Mouse (Mus musculus) retina, postnatal 1 day (tissue): ENCODE data around the gene Tead4.
"Not testable (repeated sequence)": the region's sequence is repeated elsewhere in the genome, so short reads cannot be mapped to it uniquely, and the experiment has no call there.

ENCODE experiments used
- DNase-seq: peaks from one replicate; pipeline ENCODE4 v3.0.0-alpha.2; 2012

The Tead4 gene

DNA sequence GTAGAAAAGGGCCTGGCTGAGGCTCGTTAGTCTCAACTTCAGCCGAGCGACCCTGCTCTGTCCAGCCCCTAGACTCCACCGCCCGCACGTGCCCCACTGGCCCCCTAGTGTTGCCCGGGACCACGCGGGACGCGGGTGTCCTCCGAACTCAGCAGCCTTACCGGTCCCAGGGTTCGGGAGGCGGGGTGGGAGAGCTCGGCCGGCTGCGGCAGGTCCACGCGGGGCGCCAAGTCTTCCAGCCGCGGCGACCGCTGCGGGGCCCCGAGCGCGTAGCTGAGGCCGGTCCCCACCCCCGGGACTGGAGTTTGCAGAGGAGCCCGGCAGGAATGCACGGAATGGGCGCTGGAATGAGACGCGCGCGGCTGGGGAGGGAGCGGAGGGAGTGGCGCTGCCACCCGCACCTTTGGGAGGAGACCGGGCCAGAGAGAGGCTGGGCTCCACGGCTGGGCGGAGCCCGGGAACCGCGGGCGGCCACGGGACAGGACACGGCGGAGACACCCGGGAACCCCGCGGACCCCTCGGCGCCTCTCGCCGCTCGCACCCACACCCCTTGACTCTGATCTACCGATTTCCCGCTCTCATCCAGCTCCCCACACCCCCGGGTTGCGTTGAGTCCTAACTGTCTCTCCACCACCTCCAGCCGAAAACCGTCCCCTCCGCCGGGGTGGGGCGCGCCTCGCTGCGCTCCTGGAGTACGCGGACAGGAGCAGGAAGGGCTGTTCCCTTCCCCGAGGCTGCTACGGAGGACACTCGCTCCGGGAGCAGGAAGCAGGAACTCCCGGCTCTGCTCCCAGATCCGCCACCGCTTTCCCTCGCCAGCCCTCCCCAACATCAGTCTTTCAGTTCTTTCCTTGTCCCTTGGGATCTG lies at the start of gene Tead4:
TSS of gene Tead4 (minus strand) at position 690 of the 868 bp plus-strand sequence.
- DNase-seq = peak; percentile 68

DNA sequence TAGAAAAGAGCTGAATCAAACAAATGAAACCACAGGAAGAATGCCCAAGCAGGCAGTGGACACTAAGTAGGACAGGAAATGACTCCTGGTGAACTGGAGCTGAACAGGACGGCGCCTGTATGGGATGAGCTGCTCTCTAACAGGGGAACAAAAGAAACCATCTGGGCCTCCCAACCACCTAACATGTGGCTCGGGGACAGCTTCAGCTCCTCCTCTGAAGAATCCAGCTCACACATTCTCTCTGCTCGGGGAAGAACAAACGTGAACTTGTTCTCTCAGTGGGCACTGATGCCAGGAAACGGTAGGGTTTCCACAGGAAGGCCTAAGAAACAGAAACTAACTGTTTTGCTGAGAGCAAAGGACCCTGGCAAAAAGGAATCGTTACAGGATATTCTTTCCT lies 49.1 kb upstream of the Tead4 start:
- peak; percentile 94 for DNase-seq

DNA sequence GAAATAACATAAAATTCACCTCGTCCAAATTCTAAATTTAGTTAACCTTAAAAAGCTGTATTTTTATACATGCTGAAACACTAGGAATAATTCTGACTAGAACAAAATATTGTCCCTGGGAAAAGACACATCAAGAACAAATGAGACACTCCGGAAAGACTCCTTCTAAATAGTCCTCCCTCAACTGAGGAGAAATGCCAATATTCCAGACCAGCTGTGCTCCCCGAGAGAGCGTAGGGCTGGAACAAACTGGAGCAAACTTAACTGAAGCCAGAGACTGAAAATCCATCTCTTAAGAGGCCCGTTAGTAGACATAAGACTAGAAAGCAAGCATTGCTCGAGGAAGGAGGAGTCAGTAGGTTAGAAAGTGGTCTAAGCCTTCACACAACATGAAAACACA lies 46.2 kb upstream of the Tead4 start:
- no peak for DNase-seq

DNA sequence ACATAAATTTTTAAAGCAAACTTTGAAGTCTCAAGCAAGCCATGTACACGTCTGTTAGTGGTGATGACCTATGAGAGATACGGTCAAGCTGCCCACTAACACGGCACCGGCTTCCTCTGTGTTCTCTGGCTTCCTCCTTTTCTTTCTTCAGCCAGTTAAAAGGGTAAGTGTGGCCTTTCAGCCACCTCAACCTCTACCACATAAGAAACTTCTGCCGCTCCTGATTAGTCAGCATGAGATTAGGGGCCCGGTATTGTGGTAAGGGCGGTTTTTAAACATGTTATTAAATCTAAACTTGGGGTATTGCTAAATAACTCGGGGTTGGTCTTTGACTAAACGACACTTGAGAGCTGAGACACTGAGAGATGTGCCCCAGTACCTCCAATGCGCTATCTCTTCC lies 45.0 kb upstream of the Tead4 start:
- no peak for DNase-seq

- DNase-seq = no peak
Observed at GRCm38 (mm10) chr6:128341956-128342723, 41.5 kb upstream of the Tead4 start.

DNA sequence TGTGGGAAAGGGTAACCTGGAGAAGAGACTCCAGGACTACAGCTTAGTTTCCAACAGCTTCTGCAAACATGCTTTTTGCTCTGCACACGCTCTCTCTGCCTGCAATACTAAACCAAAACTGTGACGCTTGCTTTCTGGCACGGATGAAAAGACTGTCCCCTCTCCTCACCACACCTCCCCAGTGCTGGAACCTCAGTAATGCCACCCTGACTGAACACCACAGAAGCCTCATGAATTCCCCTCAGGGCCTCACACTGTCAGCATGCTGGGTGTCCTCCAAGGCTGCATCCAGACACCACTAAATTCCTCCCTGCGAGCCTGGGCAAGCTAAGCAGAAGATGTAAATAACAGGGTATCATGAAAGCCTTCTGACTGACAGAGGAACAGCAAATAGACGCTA lies 38.3 kb upstream of the Tead4 start:
- peak; percentile 31 for DNase-seq

DNA sequence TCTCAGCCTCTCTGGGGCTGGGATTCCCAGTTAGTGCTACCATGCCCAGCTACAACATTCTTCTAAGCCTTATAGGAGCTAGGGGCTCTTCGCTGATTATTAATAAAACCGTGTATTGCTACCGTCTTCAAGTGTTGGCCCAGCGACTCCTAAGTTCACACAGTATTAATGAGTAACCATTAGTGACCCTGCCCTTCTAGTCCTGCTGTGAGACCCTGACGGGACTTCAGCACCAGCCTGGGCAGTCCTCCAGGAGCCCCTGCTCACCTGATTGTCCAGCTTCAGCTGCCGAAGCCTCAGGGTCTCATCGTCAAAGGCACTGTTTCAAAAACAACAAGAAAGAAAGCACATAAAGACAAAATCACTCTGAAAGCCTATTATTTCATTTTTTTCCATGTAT lies 36.8 kb upstream of the Tead4 start:
- DNase-seq = no peak

- peak; percentile 88 for DNase-seq
Observed at GRCm38 (mm10) chr6:128334397-128335124, 33.9 kb upstream of the Tead4 start.

DNA sequence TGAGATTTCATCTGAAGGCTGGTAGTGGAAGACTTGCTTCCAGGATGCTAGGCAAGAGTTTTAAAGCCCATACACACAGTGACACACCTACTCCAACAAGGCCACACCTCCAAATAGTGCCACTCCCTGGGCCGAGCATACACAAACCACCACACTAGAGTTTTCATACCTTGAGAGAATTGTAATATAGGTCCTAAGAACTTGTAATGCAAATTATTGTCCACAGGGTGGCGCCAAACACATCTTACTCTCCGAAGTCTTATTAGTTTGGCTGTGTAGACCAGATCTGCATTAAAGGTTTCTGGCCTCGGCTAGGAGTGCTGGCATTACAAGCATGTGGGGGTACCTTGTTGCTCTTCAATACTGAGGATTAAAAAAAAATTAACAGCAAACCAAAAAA lies 17.7 kb upstream of the Tead4 start:
- DNase-seq = peak; percentile 87

GRCm38 (mm10) chr6:128315597-128315996 lies 15.0 kb upstream of the Tead4 start:
- no peak for DNase-seq

- DNase-seq = no peak
Observed at GRCm38 (mm10) chr6:128314796-128315195, 14.2 kb upstream of the Tead4 start.

DNA sequence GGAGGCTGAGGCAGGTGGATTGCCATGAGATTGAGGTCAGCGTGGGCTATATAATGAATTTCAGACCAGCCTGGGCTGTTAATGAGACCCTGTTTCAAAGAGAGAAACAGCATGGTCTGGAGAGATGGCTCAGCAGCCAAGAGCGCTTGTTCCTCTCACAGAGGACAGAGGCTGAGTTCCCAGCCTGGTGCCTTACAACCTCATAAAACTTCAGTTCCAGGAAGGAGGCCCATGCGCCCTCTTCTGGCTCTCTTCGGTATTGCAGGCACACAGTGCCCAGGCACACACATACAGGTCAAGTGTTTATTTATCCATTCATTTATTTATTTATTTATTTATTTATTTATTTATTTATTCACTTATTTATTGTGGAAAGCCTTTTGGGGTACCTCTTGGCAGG lies 7.7 kb upstream of the Tead4 start:
- DNase-seq = peak; percentile 72

GRCm38 (mm10) chr6:128304801-128305200 lies 4.2 kb upstream of the Tead4 start:
- no peak for DNase-seq

GRCm38 (mm10) chr6:128302640-128303039 lies 2.0 kb upstream of the Tead4 start:
- DNase-seq = not testable (repeated sequence)

DNA sequence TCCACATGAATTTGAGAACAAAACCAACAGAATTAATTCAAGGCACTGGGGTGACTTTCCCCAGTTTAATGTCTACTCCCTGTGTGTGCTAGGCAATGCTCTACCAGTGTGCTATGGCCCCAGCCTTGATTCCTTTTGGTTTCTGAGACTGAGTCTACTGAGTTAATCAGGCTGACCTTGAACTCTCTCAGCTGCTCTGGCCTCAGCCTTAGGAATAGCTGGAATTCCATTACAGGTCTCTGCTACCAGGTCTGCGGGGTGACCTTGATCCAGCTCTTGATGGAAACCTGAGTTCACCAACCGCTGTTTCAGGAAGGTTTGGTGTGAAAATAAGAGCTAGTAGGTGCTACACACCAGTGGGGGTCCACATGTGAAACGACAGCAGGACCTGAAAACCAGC lies 1.3 kb upstream of the Tead4 start:
- DNase-seq = no peak

DNA sequence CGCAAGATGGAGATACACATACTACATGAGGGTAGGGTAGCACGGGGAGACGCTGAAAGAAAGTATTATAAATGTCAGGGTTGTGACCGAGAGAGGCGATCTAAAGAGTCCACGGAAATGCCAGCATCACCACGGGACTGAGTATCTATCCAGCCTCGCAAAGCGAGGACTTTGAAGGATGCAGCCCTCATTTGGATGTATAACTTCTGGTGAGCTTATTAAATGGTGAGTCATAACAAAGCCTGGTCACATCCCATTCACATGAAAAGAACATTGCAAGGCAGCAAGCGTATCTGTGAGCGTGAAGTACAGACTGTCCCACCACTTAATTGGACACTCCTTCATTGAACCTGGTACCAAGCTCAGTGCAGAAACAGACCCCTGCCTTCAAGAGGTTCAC lies 835 bp upstream of the Tead4 start:
- DNase-seq = no peak

GRCm38 (mm10) chr6:128299292-128300133 lies 1.1 kb downstream of the Tead4 start:
- peak; percentile 24 for DNase-seq

- no peak for DNase-seq
Observed at GRCm38 (mm10) chr6:128298246-128298645, 2.4 kb downstream of the Tead4 start.

DNA sequence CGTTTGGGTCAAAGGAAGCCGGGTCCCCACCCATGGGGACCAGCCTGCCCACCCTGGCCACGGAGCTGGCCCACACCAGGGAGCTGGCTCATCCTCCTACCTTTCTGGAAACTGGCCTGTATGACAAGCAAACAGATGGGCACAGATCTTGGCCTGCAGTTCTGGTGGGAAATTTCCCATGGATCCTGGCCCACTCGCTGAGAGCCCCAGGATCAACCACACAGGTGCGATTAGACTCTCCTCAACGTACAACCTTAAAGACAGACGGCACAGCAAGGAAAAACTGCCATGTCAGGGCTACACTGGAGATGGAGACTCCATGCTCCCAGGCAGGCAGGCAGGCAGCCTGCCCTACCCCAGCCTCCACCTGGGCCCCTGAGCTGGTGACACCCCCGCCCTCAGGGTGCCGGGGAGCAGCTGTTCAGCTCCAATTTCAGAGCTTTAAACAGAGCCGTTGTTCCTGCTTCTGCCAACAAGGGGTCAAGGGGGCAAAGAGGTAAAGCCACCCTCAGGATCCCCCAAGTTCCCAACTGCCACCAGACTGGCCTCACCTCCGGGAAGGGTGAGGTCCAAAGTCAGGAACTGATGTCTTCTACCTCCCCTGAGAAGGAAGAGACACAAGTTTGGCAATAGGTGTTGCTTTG lies 3.8 kb downstream of the Tead4 start:
- DNase-seq = no peak

- DNase-seq = no peak
Observed at GRCm38 (mm10) chr6:128295876-128296749, 4.5 kb downstream of the Tead4 start.

GRCm38 (mm10) chr6:128291284-128291683 lies 9.3 kb downstream of the Tead4 start:
- no peak for DNase-seq
